Mouse (Mus musculus) cerebellum, postnatal 14 days (tissue): ENCODE results near the gene Dio2.

Source experiments
- DNase-seq, 2 experiments: peaks; one replicate each; pipeline ENCODE4 v3.0.0; 2021; ENCODE audit warnings: mixed read lengths in 2 of 2

Gene Dio2

GRCm38 (mm10) chr12:90738388-90739223 lies at the start of gene Dio2:
Dio2 (minus strand) TSS chr12:90738438.
- peak; percentile 43 to 51 for DNase-seq

GRCm38 (mm10) chr12:90781438-90781837 lies 43.2 kb upstream of the Dio2 start:
- DNase-seq: peak; percentile 3 to 7

- no peak for DNase-seq
Observed at GRCm38 (mm10) chr12:90744752-90745151, 6.5 kb upstream of the Dio2 start.

- no peak for DNase-seq
Observed at GRCm38 (mm10) chr12:90743633-90744032, 5.4 kb upstream of the Dio2 start.

GRCm38 (mm10) chr12:90740468-90740867 lies 2.2 kb upstream of the Dio2 start:
- DNase-seq: peak; percentile 83 to 89

- DNase-seq: peak; percentile 28
Observed at GRCm38 (mm10) chr12:90737932-90738331, 306 bp downstream of the Dio2 start.

- DNase-seq: no peak
Observed at GRCm38 (mm10) chr12:90735447-90735846, 2.8 kb downstream of the Dio2 start.

- no peak for DNase-seq
Observed at GRCm38 (mm10) chr12:90734503-90734902, 3.7 kb downstream of the Dio2 start.

GRCm38 (mm10) chr12:90733721-90734120 lies 4.5 kb downstream of the Dio2 start:
- DNase-seq: no peak

GRCm38 (mm10) chr12:90729648-90730047 lies 8.6 kb downstream of the Dio2 start:
- DNase-seq: peak; percentile 90 to 93

GRCm38 (mm10) chr12:90725107-90725506 lies 13.1 kb downstream of the Dio2 start:
- DNase-seq: no peak

- DNase-seq: no peak
Observed at GRCm38 (mm10) chr12:90724644-90725043, 13.6 kb downstream of the Dio2 start.

GRCm38 (mm10) chr12:90694135-90694534 lies 44.1 kb downstream of the Dio2 start:
- DNase-seq: no peak
